Mouse (Mus musculus) liver, postnatal 0 days (tissue): ENCODE measurements at regions not wholly inside any gene's neighbourhood (a gene's known extent, or its start where the extent isn't known, plus 50 kb on each side); places are given as distances from the start of the nearest gene placed in this dataset.

Experiments
- CTCF ChIP-seq: sonication (generic); IDR thresholded peaks from 2 replicates; pipeline ENCODE4 v1.5.1; 2016; ENCODE audit warnings: antibody characterized with exemption, low read depth
- EP300 ChIP-seq: IDR thresholded peaks from 2 replicates; pipeline ENCODE4 v1.6.1; 2016; ENCODE audit warnings: antibody characterized with exemption, low read depth, mild to moderate bottlenecking

DNA sequence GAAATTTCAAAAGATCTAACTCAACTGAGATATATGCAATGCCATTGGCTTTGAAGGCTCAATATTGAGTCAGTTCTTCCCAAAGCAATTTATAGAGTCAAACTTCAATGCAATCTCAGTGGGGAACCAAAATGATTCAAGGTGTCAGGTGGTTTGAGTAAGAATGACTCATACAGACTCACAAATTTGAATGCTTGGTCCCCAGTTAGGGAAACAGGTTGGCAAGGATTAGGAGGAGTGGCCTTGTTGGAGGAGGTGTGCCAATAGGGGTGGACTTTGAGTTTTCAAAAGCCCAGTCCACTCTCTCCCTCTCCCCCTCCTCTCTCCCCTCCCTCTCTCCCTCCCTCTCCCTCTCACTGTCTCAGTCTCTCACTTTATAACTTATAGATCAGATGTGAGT is 52.8 kb upstream of the Smad1 start:
- TF ChIP-seq CTCF (no peak), EP300 (no peak)
